8 mouse cellular contexts compared by ENCODE assay signal in genomic region chr8:122575735-122576647, GRCm38 (mm10). TPM values are rescaled to one million over a fixed set of nuclear protein-coding genes. Genes with fewer than 3 reads are reported as not detected.
DNase-seq lines count a peak whose midpoint lies in the region; ATAC-seq and TF ChIP-seq lines count a peak whose summit lies in the region.

No protein-coding gene starts in this region.

- no peak for TF ChIP-seq POLR2A in liver, adult 2 months (IDR thresholded peaks at IDR 0.05; ENCODE audit: extremely low read depth, insufficient read depth, low read length)

- WGBS in liver, adult 2 months = 11% methylated on average over 21 of the region's 21 CpGs
- 20% methylated on average over 21 of the region's 21 CpGs for WGBS in hindbrain, embryonic 11.5 days
- WGBS in midbrain, embryonic 11.5 days = 20% methylated on average over 21 of the region's 21 CpGs

- no peaks in the 10 kb centered on the region for H3K36me3 ChIP-seq in liver, adult 2 months (ENCODE audit: control insufficient read depth, insufficient read depth, low read length)
- H3K36me3 ChIP-seq in hindbrain, embryonic 11.5 days (ENCODE audit: control insufficient read depth, insufficient read depth, low read length) = peaks cover 7% of the 10 kb centered on the region
- H3K36me3 ChIP-seq in midbrain, embryonic 11.5 days (ENCODE audit: control insufficient read depth, insufficient read depth, low read length) = peaks cover 16% of the 10 kb centered on the region

- peaks cover 20% of the 10 kb centered on the region for H3K4me1 ChIP-seq in liver, adult 2 months (ENCODE audit: control insufficient read depth, insufficient read depth, low read length)
- H3K4me1 ChIP-seq in hindbrain, embryonic 11.5 days (replicated peaks; ENCODE audit: control insufficient read depth, insufficient read depth, low read length) = peaks cover 8% of the 10 kb centered on the region
- peaks cover 22% of the 10 kb centered on the region for H3K4me1 ChIP-seq in midbrain, embryonic 11.5 days (ENCODE audit: control insufficient read depth, insufficient read depth, low read length)

- H3K4me3 ChIP-seq in liver, adult 2 months (ENCODE audit: insufficient read depth, low read depth, low read length) = peak overlapping the region; percentile 79
- H3K4me3 ChIP-seq in hindbrain, embryonic 11.5 days (ENCODE audit: low read depth, low read length) = peak overlapping the region; percentile 65
- H3K4me3 ChIP-seq in midbrain, embryonic 11.5 days (ENCODE audit: low read depth, low read length) = peak overlapping the region; percentile 66

- no peaks in the 10 kb centered on the region for H3K27me3 ChIP-seq in liver, adult 2 months (ENCODE audit: control insufficient read depth, insufficient read depth, low read length)
- no peaks in the 10 kb centered on the region for H3K27me3 ChIP-seq in hindbrain, embryonic 11.5 days (ENCODE audit: control insufficient read depth, insufficient read depth, low read length)
- no peaks in the 10 kb centered on the region for H3K27me3 ChIP-seq in midbrain, embryonic 11.5 days (ENCODE audit: control insufficient read depth, insufficient read depth, low read length)

- peak overlapping the region; percentile 57 for H3K27ac ChIP-seq in liver, adult 2 months (replicated peaks; ENCODE audit: insufficient read depth, low read depth, low read length)
- H3K27ac ChIP-seq in hindbrain, embryonic 11.5 days (ENCODE audit: low read depth, low read length) = no peak overlapping the region
- no peak overlapping the region for H3K27ac ChIP-seq in midbrain, embryonic 11.5 days (ENCODE audit: low read depth, low read length)

- DNase-seq in liver, adult 2 months (ENCODE audit: extremely low read depth, low read depth, low spot score) = peak; percentile 20
- no peak for DNase-seq in liver
- DNase-seq in cerebellum, postnatal 10 days = peak; percentile 41 to 57
- DNase-seq in hindbrain, embryonic 11.5 days (ENCODE audit: low spot score) = no peak
- DNase-seq in midbrain, embryonic 11.5 days (ENCODE audit: low spot score, missing footprints) = peak; percentile 97
- DNase-seq in right cerebral cortex, postnatal 36 days (ENCODE audit: low spot score in 2 of 2) = no peak
- DNase-seq in ovary, adult 18-20 months (ENCODE audit: low spot score) = no peak
- no peak for DNase-seq in adrenal gland, postnatal 25 days

- ATAC-seq in hindbrain, embryonic 11.5 days (ENCODE audit: low FRiP score) = peak; percentile 51
- ATAC-seq in midbrain, embryonic 11.5 days (ENCODE audit: low FRiP score) = peak; percentile 6; the same call in 1 of the 2 replicates

- no peak for TF ChIP-seq CTCF in liver, adult 2 months (IDR thresholded peaks at IDR 0.05; ENCODE audit: low read depth, low read length)

- no peaks in the 10 kb centered on the region for H3K9me3 ChIP-seq in hindbrain, embryonic 11.5 days (ENCODE audit: control insufficient read depth, low read length)
- no peaks in the 10 kb centered on the region for H3K9me3 ChIP-seq in midbrain, embryonic 11.5 days (ENCODE audit: control insufficient read depth, low read length)

- H3K79me2 ChIP-seq in liver, adult 2 months (ENCODE audit: control insufficient read depth, insufficient read depth, low read length) = no peaks in the 10 kb centered on the region

- H3K9ac ChIP-seq in liver, adult 2 months (ENCODE audit: low read depth, low read length) = peak overlapping the region; percentile 81
- H3K9ac ChIP-seq in hindbrain, embryonic 11.5 days (ENCODE audit: low read depth, low read length) = peak overlapping the region; percentile 77
- peak overlapping the region; percentile 86 for H3K9ac ChIP-seq in midbrain, embryonic 11.5 days (ENCODE audit: low read length)

- H3K4me2 ChIP-seq in hindbrain, embryonic 11.5 days (replicated peaks; ENCODE audit: low read depth, low read length) = peak overlapping the region; percentile 78
- peak overlapping the region; percentile 84 for H3K4me2 ChIP-seq in midbrain, embryonic 11.5 days

RNA-seq across cellular contexts. Expression of gene Aprt, which starts 0.7 kb away (rescaled TPM):
- total RNA-seq in liver, adult 2 months (2014; rRNA removed) = 59.8 and 68.3 TPM in 2 replicates
- polyA plus RNA-seq in liver, adult 2 months (2012; rRNA removed) = 80.5 and 105 TPM in 2 replicates
- polyA plus RNA-seq in hindbrain, embryonic 11.5 days (2014; fragmentation: Nextera tagmentation; extraction: Ambion mirVana) = 194 and 206 TPM in 2 replicates
- polyA plus RNA-seq in midbrain, embryonic 11.5 days (2014; fragmentation: Nextera tagmentation; extraction: Ambion mirVana) = 176 and 195 TPM in 2 replicates
- total RNA-seq in adrenal gland, postnatal 25 days (2021) = 50.6 and 66.4 TPM in 2 replicates

RNA-seq across cellular contexts. Expression of gene Cdt1, which starts 8.2 kb away (rescaled TPM):
- 1.0 and 3.0 TPM in 2 replicates for total RNA-seq in liver, adult 2 months (2014; rRNA removed)
- 2.5 and 2.9 TPM in 2 replicates for polyA plus RNA-seq in liver, adult 2 months (2012; rRNA removed)
- 19.8 and 21.3 TPM in 2 replicates for polyA plus RNA-seq in hindbrain, embryonic 11.5 days (2014; fragmentation: Nextera tagmentation; extraction: Ambion mirVana)
- polyA plus RNA-seq in midbrain, embryonic 11.5 days (2014; fragmentation: Nextera tagmentation; extraction: Ambion mirVana) = 25.7 and 35.8 TPM in 2 replicates
- 12.5 and 17.7 TPM in 2 replicates for total RNA-seq in adrenal gland, postnatal 25 days (2021)

RNA-seq across cellular contexts. Expression of gene Piezo1, which starts 24.9 kb away (rescaled TPM):
- total RNA-seq in liver, adult 2 months (2014; rRNA removed) = 2.2 and 4.6 TPM in 2 replicates
- 8.0 and 11.1 TPM in 2 replicates for polyA plus RNA-seq in liver, adult 2 months (2012; rRNA removed)
- polyA plus RNA-seq in hindbrain, embryonic 11.5 days (2014; fragmentation: Nextera tagmentation; extraction: Ambion mirVana) = 5.2 and 5.3 TPM in 2 replicates
- polyA plus RNA-seq in midbrain, embryonic 11.5 days (2014; fragmentation: Nextera tagmentation; extraction: Ambion mirVana) = 2.8 and 4.3 TPM in 2 replicates
- 18.3 and 20.1 TPM in 2 replicates for total RNA-seq in adrenal gland, postnatal 25 days (2021)

RNA-seq across cellular contexts. Expression of gene Galns, which starts 35.3 kb away (rescaled TPM):
- 4.1 and 4.4 TPM in 2 replicates for total RNA-seq in liver, adult 2 months (2014; rRNA removed)
- polyA plus RNA-seq in liver, adult 2 months (2012; rRNA removed) = 4.4 and 6.6 TPM in 2 replicates
- 4.7 and 6.2 TPM in 2 replicates for polyA plus RNA-seq in hindbrain, embryonic 11.5 days (2014; fragmentation: Nextera tagmentation; extraction: Ambion mirVana)
- polyA plus RNA-seq in midbrain, embryonic 11.5 days (2014; fragmentation: Nextera tagmentation; extraction: Ambion mirVana) = 6.0 and 6.4 TPM in 2 replicates
- 6.2 and 7.3 TPM in 2 replicates for total RNA-seq in adrenal gland, postnatal 25 days (2021)

RNA-seq across cellular contexts. Expression of gene Trappc2l, which starts 35.4 kb away (rescaled TPM):
- total RNA-seq in liver, adult 2 months (2014; rRNA removed) = 7.4 and 14.5 TPM in 2 replicates
- 74.7 and 101 TPM in 2 replicates for polyA plus RNA-seq in liver, adult 2 months (2012; rRNA removed)
- 48.3 and 60.2 TPM in 2 replicates for polyA plus RNA-seq in hindbrain, embryonic 11.5 days (2014; fragmentation: Nextera tagmentation; extraction: Ambion mirVana)
- polyA plus RNA-seq in midbrain, embryonic 11.5 days (2014; fragmentation: Nextera tagmentation; extraction: Ambion mirVana) = 43.0 and 43.7 TPM in 2 replicates
- 57.9 and 63.3 TPM in 2 replicates for total RNA-seq in adrenal gland, postnatal 25 days (2021)

Comparison
In these comparisons a context has a peak if more than half of its experiments do, and no peak if none do; other contexts are left out.
1. DNase-seq: peak in liver, adult 2 months (single experiment), cerebellum, postnatal 10 days (2 of 2) and midbrain, embryonic 11.5 days (single experiment); none in liver (single experiment), hindbrain, embryonic 11.5 days (single experiment), right cerebral cortex, postnatal 36 days (0 of 2), ovary, adult 18-20 months (single experiment) and adrenal gland, postnatal 25 days (single experiment).
2. Peak in every context shown above with its lines, with median percentiles within 50 percentile points of each other: H3K4me3 ChIP-seq and H3K9ac ChIP-seq.